18 mouse cellular contexts compared by ENCODE assay signal in the genomic region with DNA sequence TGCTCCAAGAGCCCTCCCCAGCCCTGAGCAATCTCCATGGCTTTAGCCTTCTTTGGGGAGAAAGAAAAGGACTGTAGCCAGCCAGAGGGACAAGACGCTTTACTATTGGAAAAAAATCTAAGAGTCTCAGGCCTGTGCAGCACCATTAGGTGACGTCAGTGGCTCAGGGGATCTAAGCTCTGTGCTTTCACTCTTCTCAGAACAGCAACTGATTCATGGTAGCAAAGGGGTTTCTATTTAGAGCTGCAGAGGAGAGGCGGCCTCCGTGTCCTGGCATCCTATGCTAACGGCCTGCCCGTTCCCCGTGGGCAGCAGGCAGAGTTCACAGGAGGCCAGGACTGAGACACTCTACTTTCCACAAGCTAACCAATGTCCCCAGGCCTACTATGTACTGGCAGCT.
DNase-seq lines count a peak whose midpoint lies in the region; TF ChIP-seq lines count a peak whose summit lies in the region.
"Had no signal": no experiment of that assay in that cellular context is flagged by ENCODE, and none has a peak within 500 bp of the region (broad histone marks: within the 10 kb centered on the region; RNA-seq: fewer than 3 reads in every experiment).

No protein-coding gene starts in this region.

- H3K4me3 ChIP-seq in left cerebral cortex, adult 2 months, result no peak overlapping the region
- H3K4me3 ChIP-seq: embryonic facial prominence, embryonic 15.5 days; midbrain, embryonic 13.5 days had no signal

- TF ChIP-seq CTCF in left cerebral cortex, adult 2 months (IDR thresholded peaks at IDR 0.05), result no peak

- peak overlapping the region; percentile 81 for H3K27ac ChIP-seq in left cerebral cortex, adult 2 months
- H3K27ac ChIP-seq: embryonic facial prominence, embryonic 15.5 days; macrophage; midbrain, embryonic 13.5 days had no signal

- intact Hi-C loops in left cerebral cortex, adult 2 months (cut with DNase I), result loop anchor here (5.0 kb wide), 1 partner anchor 141 kb away; no protein-coding TSS in a partner anchor
- intact Hi-C loops in left cerebral cortex, postnatal 10 days (cut with DNase I), result no loop called here

- DNase-seq in frontal cortex, postnatal 36 days (ENCODE audit: low spot score in 2 of 2), result peak; percentile 49 to 64
- DNase-seq in frontal cortex, postnatal 10 days (ENCODE audit: low spot score in 2 of 2), result no peak
- no peak for DNase-seq in left cerebral cortex, adult 2 months (ENCODE audit: extremely low spot score in 1 of 2, low spot score in 2 of 2)
- no peak for DNase-seq in left cerebral cortex, postnatal 10 days (ENCODE audit: extremely low spot score in 1 of 2, low spot score in 2 of 2)
- DNase-seq in gastrocnemius, adult 8-10 months (ENCODE audit: low spot score in 2 of 2), result peak; percentile 16 to 22
- peak; percentile 26 for DNase-seq in heart, postnatal 4 days
- DNase-seq in yolk sac, embryonic 10.5 days (ENCODE audit: low spot score), result no peak
- DNase-seq in ovary, adult 18-20 months (ENCODE audit: low spot score), result no peak
- DNase-seq: adrenal gland, adult 8-10 months; B cell, adult 2 months; cerebellum, postnatal 25 days; liver; lung, adult 2 months; retina, postnatal 1 day; thymus, adult 2 months had no signal

Comparison
In these comparisons a context has a peak if more than half of its experiments do, and no peak if none do; other contexts are left out.
1. DNase-seq: peak in frontal cortex, postnatal 36 days (2 of 2), gastrocnemius, adult 8-10 months (2 of 2) and heart, postnatal 4 days (single experiment); none in frontal cortex, postnatal 10 days (0 of 2), left cerebral cortex, adult 2 months (0 of 2), left cerebral cortex, postnatal 10 days (0 of 2), yolk sac, embryonic 10.5 days (single experiment) and ovary, adult 18-20 months (single experiment).